Mouse (Mus musculus): ENCODE results near the gene Gys1. TPM values are rescaled to one million over a fixed set of nuclear protein-coding genes. Genes with fewer than 3 reads are reported as not detected.
A peak's percentile ranks its signal among the peaks of the same experiment; 100 is the strongest.

The Gys1 gene
- total RNA-seq, 1 experiment = 26.1 TPM

DNA sequence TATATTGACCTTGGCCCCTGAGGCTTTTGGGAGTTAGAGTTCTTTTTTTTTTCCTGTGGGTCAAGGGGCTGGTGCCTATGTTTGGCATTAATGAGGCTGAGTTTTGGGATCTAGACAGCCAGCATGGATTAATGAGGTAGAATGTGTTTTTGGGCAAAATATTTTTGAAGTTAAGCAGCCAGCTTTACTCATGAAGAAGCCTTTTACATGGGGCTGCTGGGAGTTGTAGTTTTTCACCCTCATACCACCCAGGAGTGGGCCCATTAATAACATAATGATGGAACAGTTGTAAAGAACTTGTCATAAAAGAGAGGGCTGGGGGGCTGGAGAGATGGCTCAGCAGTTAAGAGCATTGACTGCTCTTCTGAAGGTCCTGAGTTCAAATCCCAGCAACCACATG, 11.9 kb downstream of the Gys1 start:
- H3K9me3 ChIP-seq (ENCODE audit: control insufficient read depth, insufficient read depth, low read depth, low read length) = no peaks in the 10 kb centered on the region
- H3K9ac ChIP-seq (ENCODE audit: insufficient read depth, low read depth, low read length, poor library complexity, severe bottlenecking) = no peak overlapping the region
- in situ Hi-C loops (cut with MboI; ENCODE audit: low sequenced_read_pairs in 2 of 2, unreplicated experiment in 2 of 2) = no loop called here
- H3K27ac ChIP-seq (ENCODE audit: insufficient read depth, low read depth, low read length, poor library complexity, severe bottlenecking) = no peak overlapping the region
- peaks cover 1 to 18% of the 10 kb centered on the region in 2 experiments; a peak in 2 of 4 replicates for H3K4me1 ChIP-seq (ENCODE audit: control insufficient read depth in 2 of 2, insufficient read depth in 2 of 2, low read length in 2 of 2, poor library complexity in 1 of 2)
- TF ChIP-seq CHD2 (IDR thresholded peaks at IDR 0.05; ENCODE audit: low read depth, low read length) = no peak
- TF ChIP-seq MAFK (IDR thresholded peaks at IDR 0.05; ENCODE audit: insufficient read depth, low read depth, low read length) = no peak
- no peak for TF ChIP-seq ZC3H11A (IDR thresholded peaks at IDR 0.05; ENCODE audit: borderline replicate concordance, low read depth, low read length)
- TF ChIP-seq HCFC1 (IDR thresholded peaks at IDR 0.05; ENCODE audit: borderline replicate concordance, insufficient read depth, low read length) = peak; percentile 78
- TF ChIP-seq ZNF384 (IDR thresholded peaks at IDR 0.05; ENCODE audit: low read depth, low read length) = no peak
- H3K4me3 ChIP-seq (ENCODE audit: insufficient read depth in 1 of 2, low read depth in 1 of 2, low read length in 2 of 2, poor library complexity in 1 of 2, severe bottlenecking in 1 of 2) = no peak overlapping the region
- no peak for DNase-seq (ENCODE audit: low read depth, low spot score)
- peaks cover 6% of the 10 kb centered on the region; the same call in 1 of the 2 replicates for H3K36me3 ChIP-seq (ENCODE audit: control insufficient read depth, insufficient read depth, low read length, poor library complexity, severe bottlenecking)

DNA sequence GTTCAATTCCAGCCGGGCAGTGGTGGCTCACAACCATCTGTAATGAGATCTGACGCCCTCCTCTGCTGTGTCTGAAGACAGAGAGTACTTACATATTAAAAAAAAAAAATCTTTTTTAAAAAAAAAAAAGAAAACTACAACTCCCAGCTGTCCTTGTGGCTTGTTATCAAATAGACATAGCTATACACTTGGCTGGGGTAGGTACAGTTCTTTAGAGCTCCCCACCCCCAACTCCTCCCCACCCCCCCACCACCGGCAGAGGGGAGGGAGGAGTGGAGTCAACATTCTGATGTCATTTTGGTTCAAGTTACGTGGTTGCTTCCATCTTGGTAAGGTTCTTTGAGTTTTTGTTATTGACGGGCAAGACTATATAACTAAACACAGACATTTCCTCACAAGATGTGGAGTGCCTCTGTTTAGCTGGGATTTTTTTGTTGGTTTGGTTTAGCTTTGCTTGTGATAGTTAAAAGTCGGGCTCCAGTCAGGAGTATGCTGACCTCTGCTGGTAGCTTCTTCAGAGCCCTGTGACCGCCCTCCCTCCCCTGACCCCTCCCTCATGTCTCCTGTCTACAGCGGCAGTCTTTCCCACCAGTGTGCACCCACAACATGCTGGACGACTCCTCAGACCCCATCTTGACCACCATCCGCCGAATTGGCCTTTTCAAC, 12.8 kb downstream of the Gys1 start:
- TF ChIP-seq CHD2 (IDR thresholded peaks at IDR 0.05; ENCODE audit: low read depth, low read length) (no peak), HCFC1 (IDR thresholded peaks at IDR 0.05; ENCODE audit: borderline replicate concordance, insufficient read depth, low read length) (peak; percentile 82), MAFK (IDR thresholded peaks at IDR 0.05; ENCODE audit: insufficient read depth, low read depth, low read length) (no peak), ZNF384 (IDR thresholded peaks at IDR 0.05; ENCODE audit: low read depth, low read length) (peak; percentile 57; the same call in 1 of the 2 replicates), ZC3H11A (IDR thresholded peaks at IDR 0.05; ENCODE audit: borderline replicate concordance, low read depth, low read length) (no peak)
- H3K9me3 ChIP-seq (ENCODE audit: control insufficient read depth, insufficient read depth, low read depth, low read length) = no peaks in the 10 kb centered on the region
- DNase-seq (ENCODE audit: low read depth, low spot score) = no peak
- in situ Hi-C loops (cut with MboI; ENCODE audit: low sequenced_read_pairs in 2 of 2, unreplicated experiment in 2 of 2) = no loop called here
- H3K4me1 ChIP-seq (ENCODE audit: control insufficient read depth in 2 of 2, insufficient read depth in 2 of 2, low read length in 2 of 2, poor library complexity in 1 of 2) = peaks cover 1 to 21% of the 10 kb centered on the region in 2 experiments; a peak in 2 of 4 replicates
- peak overlapping the region; percentile 75 for H3K9ac ChIP-seq (ENCODE audit: insufficient read depth, low read depth, low read length, poor library complexity, severe bottlenecking)
- H3K27ac ChIP-seq (ENCODE audit: insufficient read depth, low read depth, low read length, poor library complexity, severe bottlenecking) = peak overlapping the region; percentile 75
- H3K4me3 ChIP-seq (ENCODE audit: insufficient read depth in 1 of 2, low read depth in 1 of 2, low read length in 2 of 2, poor library complexity in 1 of 2, severe bottlenecking in 1 of 2) = peak overlapping the region; percentile 49 to 53
- H3K36me3 ChIP-seq (ENCODE audit: control insufficient read depth, insufficient read depth, low read length, poor library complexity, severe bottlenecking) = peaks cover 6% of the 10 kb centered on the region; the same call in 1 of the 2 replicates

GRCm38 (mm10) chr7:45449974-45450373, 15.3 kb downstream of the Gys1 start:
- Histone ChIP-seq H3K36me3 (ENCODE audit: control insufficient read depth, insufficient read depth, low read length, poor library complexity, severe bottlenecking) (peaks cover 11% of the 10 kb centered on the region; the same call in 1 of the 2 replicates), H3K9ac (ENCODE audit: insufficient read depth, low read depth, low read length, poor library complexity, severe bottlenecking) (no peak overlapping the region)

DNA sequence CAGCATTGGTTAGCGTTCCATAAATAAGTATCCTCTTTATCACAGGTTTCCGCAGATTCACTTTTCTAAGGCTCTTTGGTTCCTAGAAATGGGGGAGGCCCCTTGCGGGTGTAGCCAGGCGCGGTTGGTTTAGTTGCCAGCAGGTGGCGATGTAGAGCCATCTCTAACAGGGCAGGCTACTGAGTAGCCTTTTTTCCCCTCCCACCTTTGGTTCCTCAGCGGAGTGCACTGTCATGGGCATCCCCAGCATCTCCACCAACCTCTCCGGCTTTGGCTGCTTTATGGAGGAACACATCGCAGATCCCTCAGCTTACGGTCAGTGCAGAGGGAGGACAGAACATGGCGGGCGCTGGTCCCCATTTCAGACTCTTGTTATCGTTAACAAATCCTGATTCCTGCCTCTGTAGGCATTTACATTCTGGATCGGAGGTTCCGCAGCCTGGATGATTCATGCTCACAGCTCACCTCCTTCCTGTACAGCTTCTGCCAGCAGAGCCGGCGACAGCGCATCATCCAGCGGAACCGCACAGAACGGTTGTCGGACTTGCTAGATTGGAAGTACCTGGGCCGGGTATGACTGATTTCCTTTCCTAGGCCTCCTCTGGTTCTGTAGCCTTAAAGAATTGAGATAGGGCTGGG, 16.8 kb downstream of the Gys1 start:
- no peak for TF ChIP-seq ZNF384 (IDR thresholded peaks at IDR 0.05; ENCODE audit: low read depth, low read length)
- TF ChIP-seq CHD2 (IDR thresholded peaks at IDR 0.05; ENCODE audit: low read depth, low read length) = no peak
- no peak for TF ChIP-seq HCFC1 (IDR thresholded peaks at IDR 0.05; ENCODE audit: borderline replicate concordance, insufficient read depth, low read length)
- peaks cover 1 to 30% of the 10 kb centered on the region in 2 experiments; a peak in 1 of 4 replicates for H3K4me1 ChIP-seq (ENCODE audit: control insufficient read depth in 2 of 2, insufficient read depth in 2 of 2, low read length in 2 of 2, poor library complexity in 1 of 2)
- peaks cover 11% of the 10 kb centered on the region; the same call in 1 of the 2 replicates for H3K36me3 ChIP-seq (ENCODE audit: control insufficient read depth, insufficient read depth, low read length, poor library complexity, severe bottlenecking)

More at GRCm38 (mm10) chr7:45449974-45450373, 15.3 kb downstream of the Gys1 start:
- no peak for DNase-seq (ENCODE audit: low read depth, low spot score)
- no peaks in the 10 kb centered on the region for H3K9me3 ChIP-seq (ENCODE audit: control insufficient read depth, insufficient read depth, low read depth, low read length)
- H3K27ac ChIP-seq (ENCODE audit: insufficient read depth, low read depth, low read length, poor library complexity, severe bottlenecking) = peak overlapping the region; percentile 43; the same call in 1 of the 2 replicates
- H3K4me1 ChIP-seq (ENCODE audit: control insufficient read depth in 2 of 2, insufficient read depth in 2 of 2, low read length in 2 of 2, poor library complexity in 1 of 2) = peaks cover 1 to 20% of the 10 kb centered on the region in 2 experiments; a peak in 1 of 4 replicates
- TF ChIP-seq HCFC1 (IDR thresholded peaks at IDR 0.05; ENCODE audit: borderline replicate concordance, insufficient read depth, low read length) (no peak), ZC3H11A (IDR thresholded peaks at IDR 0.05; ENCODE audit: borderline replicate concordance, low read depth, low read length) (no peak), MAFK (IDR thresholded peaks at IDR 0.05; ENCODE audit: insufficient read depth, low read depth, low read length) (no peak), CHD2 (IDR thresholded peaks at IDR 0.05; ENCODE audit: low read depth, low read length) (no peak), ZNF384 (IDR thresholded peaks at IDR 0.05; ENCODE audit: low read depth, low read length) (no peak)
- in situ Hi-C loops (cut with MboI; ENCODE audit: low sequenced_read_pairs in 2 of 2, unreplicated experiment in 2 of 2) = no loop called here
- no peak overlapping the region for H3K4me3 ChIP-seq (ENCODE audit: insufficient read depth in 1 of 2, low read depth in 1 of 2, low read length in 2 of 2, poor library complexity in 1 of 2, severe bottlenecking in 1 of 2)

More for the DNA sequence above, 16.8 kb downstream of the Gys1 start:
- in situ Hi-C loops (cut with MboI; ENCODE audit: low sequenced_read_pairs in 2 of 2, unreplicated experiment in 2 of 2) = no loop called here
- Histone ChIP-seq H3K4me3 (ENCODE audit: insufficient read depth in 1 of 2, low read depth in 1 of 2, low read length in 2 of 2, poor library complexity in 1 of 2, severe bottlenecking in 1 of 2) (peak overlapping the region in 1 of 2 experiments; percentile 44; a peak in 3 of 4 replicates), H3K9me3 (ENCODE audit: control insufficient read depth, insufficient read depth, low read depth, low read length) (no peaks in the 10 kb centered on the region), H3K27ac (ENCODE audit: insufficient read depth, low read depth, low read length, poor library complexity, severe bottlenecking) (no peak overlapping the region), H3K9ac (ENCODE audit: insufficient read depth, low read depth, low read length, poor library complexity, severe bottlenecking) (peak overlapping the region; percentile 21; the same call in 1 of the 2 replicates)
- peak; percentile 84 for DNase-seq (ENCODE audit: low read depth, low spot score)
